Mouse (Mus musculus) liver, embryonic 18 days (tissue): ENCODE results near the gene F2. TPM values are rescaled to one million over a fixed set of nuclear protein-coding genes. Genes with fewer than 3 reads are reported as not detected.

Experiments
- polyA plus RNA-seq: library from polyadenylated mRNA; depleted of rRNA; stranded (reverse); fragments of >200 nt; gene quantifications from 2 replicates; pipeline ENCODE4 v1.2.3, GENCODE M21; 2012; rRNA removed

Gene F2
- polyA plus RNA-seq: 1,295 and 1,309 TPM in 2 replicates

DNA sequence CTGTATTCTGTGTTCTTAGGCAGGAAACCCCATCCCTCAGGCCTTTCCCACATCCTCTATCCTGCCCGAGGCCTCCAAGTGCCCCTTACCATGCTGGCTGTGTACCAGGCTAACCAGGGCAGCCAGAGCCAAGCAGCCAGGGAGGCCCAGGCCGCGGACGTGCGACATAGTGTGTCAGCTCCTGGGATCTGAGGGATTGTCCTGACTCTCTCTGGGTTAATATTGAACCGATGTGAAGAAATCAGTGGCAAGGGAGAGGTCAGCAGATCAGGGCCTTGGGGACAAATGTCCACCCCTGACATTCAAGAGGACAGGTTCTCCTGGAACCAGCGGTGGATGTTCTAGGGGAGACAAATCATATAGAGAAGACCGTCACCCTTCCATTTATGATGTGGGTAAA lies at the start of gene F2:
Gene F2 (minus strand): TSS at position 186 of the 400 bp plus-strand sequence.

DNA sequence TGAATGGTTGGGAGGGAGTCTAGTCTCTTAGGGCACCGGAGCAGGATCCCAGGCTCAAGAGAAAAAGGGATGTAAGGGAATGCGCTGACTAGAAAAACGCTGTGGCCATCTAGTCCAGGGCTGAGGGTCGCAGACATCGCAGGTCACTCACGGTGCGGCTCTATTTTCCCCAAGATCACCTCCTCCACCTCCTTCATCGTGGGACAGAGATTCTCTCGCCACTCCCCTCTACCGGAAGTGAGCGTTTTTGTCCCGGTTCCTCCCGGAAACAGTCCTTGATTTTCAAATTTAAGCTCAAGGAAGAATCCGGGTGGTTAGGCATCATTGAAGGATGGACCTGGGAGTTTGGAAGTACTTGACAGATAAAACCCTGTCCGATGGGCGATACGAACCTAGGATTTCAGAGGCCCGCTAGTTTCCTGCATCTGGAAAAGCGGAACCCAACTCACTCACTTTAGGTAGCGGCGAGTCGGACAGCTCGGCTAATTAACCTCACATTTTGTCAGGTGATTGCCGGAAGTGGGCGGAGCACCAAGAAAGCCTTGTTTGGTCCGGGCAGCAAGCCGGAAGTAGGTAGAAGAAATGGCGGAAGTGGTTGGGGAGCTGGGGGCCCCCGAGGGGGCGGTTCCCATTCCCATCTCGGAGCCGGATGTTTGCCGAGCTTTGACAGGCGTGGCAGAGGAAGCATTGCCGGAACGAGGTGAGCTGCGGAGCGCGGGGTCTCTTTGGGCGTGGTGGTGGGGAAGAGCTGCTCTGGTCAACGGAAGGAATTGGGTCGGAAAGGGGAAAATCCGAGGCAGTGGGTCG lies 13.5 kb upstream of the F2 start, which contains the start of the genes Zfp408 and Arhgap1:
Gene Zfp408 (minus strand): TSS at position 239 of the 807 bp plus-strand sequence.
Gene Arhgap1 (plus strand): TSS at position 308 of the 807 bp plus-strand sequence.

Other genes starting within 250 kb of the F2 start
- gene 1110051M20Rik, start 191.7 kb downstream of the F2 start, polyA plus RNA-seq: 2.1 and 2.3 TPM in 2 replicates
- gene Lrp4, start 178.9 kb downstream of the F2 start, polyA plus RNA-seq: 2.0 and 2.7 TPM in 2 replicates
- gene Ckap5, start 109.7 kb downstream of the F2 start, polyA plus RNA-seq: 10.6 and 11.2 TPM in 2 replicates
- 5.1 and 6.7 TPM in 2 replicates for gene Zfp408, start 13.4 kb upstream of the F2 start, polyA plus RNA-seq
- 23.7 and 24.9 TPM in 2 replicates for gene Arhgap1, start 13.4 kb upstream of the F2 start, polyA plus RNA-seq
- 12.6 and 15.0 TPM in 2 replicates for gene Atg13, start 74.2 kb upstream of the F2 start, polyA plus RNA-seq
- 3.8 and 4.7 TPM in 2 replicates for gene Harbi1, start 74.4 kb upstream of the F2 start, polyA plus RNA-seq
- 3.7 and 4.3 TPM in 2 replicates for gene Ambra1, start 93.7 kb upstream of the F2 start, polyA plus RNA-seq